Mouse (Mus musculus): Measurements from ENCODE around the gene Rbm11. TPM values are rescaled to one million over a fixed set of nuclear protein-coding genes. Genes with fewer than 3 reads are reported as not detected.

Rbm11 gene
- total RNA-seq (2014; rRNA removed) (0.07 TPM in 1 of 2 replicates, not detected in the other), polyA plus RNA-seq (2012; rRNA removed) (not detected in 2 replicates)

GRCm38 (mm10) chr16:75592671-75593500 lies at the start of gene Rbm11:
TSS of gene Rbm11 (plus strand) at chr16:75592844.
- H3K4me3 ChIP-seq (ENCODE audit: insufficient read depth, low read depth, low read length): peak within 1 kb of the TSS; percentile 65
- no peaks in the 10 kb centered on the region for H3K27me3 ChIP-seq (ENCODE audit: control insufficient read depth, insufficient read depth, low read length)
- under 1% methylated on average over 52 of the region's 55 CpGs for WGBS
- no peaks in the 10 kb centered on the region for H3K79me2 ChIP-seq (ENCODE audit: control insufficient read depth, insufficient read depth, low read length)
- H3K4me1 ChIP-seq (ENCODE audit: control insufficient read depth, insufficient read depth, low read length): peaks cover 3% of the 10 kb centered on the region; the same call in 1 of the 2 replicates
- TF ChIP-seq POLR2A (IDR thresholded peaks at IDR 0.05; ENCODE audit: extremely low read depth, insufficient read depth, low read length) (no peak), CTCF (IDR thresholded peaks at IDR 0.05; ENCODE audit: low read depth, low read length) (no peak)
- no peaks in the 10 kb centered on the region for H3K36me3 ChIP-seq (ENCODE audit: control insufficient read depth, insufficient read depth, low read length)
- no peak within 1 kb of the TSS for H3K9ac ChIP-seq (ENCODE audit: low read depth, low read length)
- peak; percentile 68 for DNase-seq (ENCODE audit: extremely low read depth, low read depth, low spot score)
- no peak within 1 kb of the TSS for H3K27ac ChIP-seq (replicated peaks; ENCODE audit: insufficient read depth, low read depth, low read length)

- H3K4me3 ChIP-seq (ENCODE audit: insufficient read depth, low read depth, low read length): no peak overlapping the region
- WGBS: 61% methylated on average over 1 of the region's 1 CpGs
- TF ChIP-seq CTCF (IDR thresholded peaks at IDR 0.05; ENCODE audit: low read depth, low read length) (no peak), POLR2A (IDR thresholded peaks at IDR 0.05; ENCODE audit: extremely low read depth, insufficient read depth, low read length) (no peak)
- H3K79me2 ChIP-seq (ENCODE audit: control insufficient read depth, insufficient read depth, low read length): no peaks in the 10 kb centered on the region
- H3K27me3 ChIP-seq (ENCODE audit: control insufficient read depth, insufficient read depth, low read length): no peaks in the 10 kb centered on the region
- no peak for DNase-seq (ENCODE audit: extremely low read depth, low read depth, low spot score)
- H3K9ac ChIP-seq (ENCODE audit: low read depth, low read length): no peak overlapping the region
- no peak overlapping the region for H3K27ac ChIP-seq (replicated peaks; ENCODE audit: insufficient read depth, low read depth, low read length)
- H3K4me1 ChIP-seq (ENCODE audit: control insufficient read depth, insufficient read depth, low read length): no peaks in the 10 kb centered on the region
- H3K36me3 ChIP-seq (ENCODE audit: control insufficient read depth, insufficient read depth, low read length): no peaks in the 10 kb centered on the region
These were observed 47.3 kb upstream of the Rbm11 start for GRCm38 (mm10) chr16:75545310-75545709.

GRCm38 (mm10) chr16:75562910-75563309 lies 29.7 kb upstream of the Rbm11 start:
- 84% methylated on average over 2 of the region's 2 CpGs for WGBS
- DNase-seq (ENCODE audit: extremely low read depth, low read depth, low spot score): no peak
- H3K27me3 ChIP-seq (ENCODE audit: control insufficient read depth, insufficient read depth, low read length): no peaks in the 10 kb centered on the region

GRCm38 (mm10) chr16:75582279-75582678 lies 10.4 kb upstream of the Rbm11 start:
- Histone ChIP-seq H3K4me1 (ENCODE audit: control insufficient read depth, insufficient read depth, low read length) (no peaks in the 10 kb centered on the region), H3K9ac (ENCODE audit: low read depth, low read length) (no peak overlapping the region), H3K79me2 (ENCODE audit: control insufficient read depth, insufficient read depth, low read length) (no peaks in the 10 kb centered on the region), H3K27ac (replicated peaks; ENCODE audit: insufficient read depth, low read depth, low read length) (no peak overlapping the region), H3K27me3 (ENCODE audit: control insufficient read depth, insufficient read depth, low read length) (no peaks in the 10 kb centered on the region), H3K4me3 (ENCODE audit: insufficient read depth, low read depth, low read length) (no peak overlapping the region), H3K36me3 (ENCODE audit: control insufficient read depth, insufficient read depth, low read length) (no peaks in the 10 kb centered on the region)
- TF ChIP-seq POLR2A (IDR thresholded peaks at IDR 0.05; ENCODE audit: extremely low read depth, insufficient read depth, low read length) (no peak), CTCF (IDR thresholded peaks at IDR 0.05; ENCODE audit: low read depth, low read length) (no peak)
- DNase-seq (ENCODE audit: extremely low read depth, low read depth, low spot score): no peak
- WGBS: 70% methylated on average over 5 of the region's 5 CpGs

More at GRCm38 (mm10) chr16:75562910-75563309, 29.7 kb upstream of the Rbm11 start:
- Histone ChIP-seq H3K4me3 (ENCODE audit: insufficient read depth, low read depth, low read length) (no peak overlapping the region), H3K9ac (ENCODE audit: low read depth, low read length) (no peak overlapping the region), H3K36me3 (ENCODE audit: control insufficient read depth, insufficient read depth, low read length) (no peaks in the 10 kb centered on the region), H3K4me1 (ENCODE audit: control insufficient read depth, insufficient read depth, low read length) (no peaks in the 10 kb centered on the region), H3K27ac (replicated peaks; ENCODE audit: insufficient read depth, low read depth, low read length) (no peak overlapping the region), H3K79me2 (ENCODE audit: control insufficient read depth, insufficient read depth, low read length) (no peaks in the 10 kb centered on the region)
- TF ChIP-seq CTCF (IDR thresholded peaks at IDR 0.05; ENCODE audit: low read depth, low read length) (no peak), POLR2A (IDR thresholded peaks at IDR 0.05; ENCODE audit: extremely low read depth, insufficient read depth, low read length) (no peak)

GRCm38 (mm10) chr16:75585961-75586360 lies 6.7 kb upstream of the Rbm11 start, which contains the start of gene Lipi:
TSS of gene Lipi (minus strand) at chr16:75586061.
- Histone ChIP-seq H3K27ac (replicated peaks; ENCODE audit: insufficient read depth, low read depth, low read length) (no peak within 1 kb of the TSS), H3K4me1 (ENCODE audit: control insufficient read depth, insufficient read depth, low read length) (no peaks in the 10 kb centered on the region), H3K4me3 (ENCODE audit: insufficient read depth, low read depth, low read length) (no peak within 1 kb of the TSS), H3K9ac (ENCODE audit: low read depth, low read length) (no peak within 1 kb of the TSS), H3K36me3 (ENCODE audit: control insufficient read depth, insufficient read depth, low read length) (no peaks in the 10 kb centered on the region), H3K27me3 (ENCODE audit: control insufficient read depth, insufficient read depth, low read length) (no peaks in the 10 kb centered on the region), H3K79me2 (ENCODE audit: control insufficient read depth, insufficient read depth, low read length) (no peaks in the 10 kb centered on the region)
- WGBS: 82% methylated on average over 7 of the region's 7 CpGs
- TF ChIP-seq CTCF (IDR thresholded peaks at IDR 0.05; ENCODE audit: low read depth, low read length) (no peak), POLR2A (IDR thresholded peaks at IDR 0.05; ENCODE audit: extremely low read depth, insufficient read depth, low read length) (no peak)
- no peak for DNase-seq (ENCODE audit: extremely low read depth, low read depth, low spot score)

- TF ChIP-seq CTCF (IDR thresholded peaks at IDR 0.05; ENCODE audit: low read depth, low read length) (no peak), POLR2A (IDR thresholded peaks at IDR 0.05; ENCODE audit: extremely low read depth, insufficient read depth, low read length) (no peak)
- Histone ChIP-seq H3K9ac (ENCODE audit: low read depth, low read length) (no peak overlapping the region), H3K27me3 (ENCODE audit: control insufficient read depth, insufficient read depth, low read length) (no peaks in the 10 kb centered on the region), H3K79me2 (ENCODE audit: control insufficient read depth, insufficient read depth, low read length) (no peaks in the 10 kb centered on the region), H3K27ac (replicated peaks; ENCODE audit: insufficient read depth, low read depth, low read length) (no peak overlapping the region), H3K36me3 (ENCODE audit: control insufficient read depth, insufficient read depth, low read length) (no peaks in the 10 kb centered on the region), H3K4me3 (ENCODE audit: insufficient read depth, low read depth, low read length) (no peak overlapping the region), H3K4me1 (ENCODE audit: control insufficient read depth, insufficient read depth, low read length) (no peaks in the 10 kb centered on the region)
- DNase-seq (ENCODE audit: extremely low read depth, low read depth, low spot score): no peak
- WGBS: 25% methylated on average over 3 of the region's 3 CpGs
These were observed 6.2 kb upstream of the Rbm11 start for GRCm38 (mm10) chr16:75586466-75586865.
